Mouse (Mus musculus) cerebellum, postnatal 4 days (tissue): Measurements from ENCODE around the gene G6pc2.

Experiments used
- DNase-seq, 2 experiments: peaks; one replicate each; pipeline ENCODE4 v3.0.0; 2022; ENCODE audit warnings: low spot score in 2 of 2, mixed read lengths in 1 of 2

The G6pc2 gene

GRCm38 (mm10) chr2:69210773-69211172, at the start of gene G6pc2:
G6pc2 (plus strand) TSS chr2:69211073.
- DNase-seq = no peak

- DNase-seq = no peak
These were observed 40.3 kb upstream of the G6pc2 start for GRCm38 (mm10) chr2:69170395-69171077.

GRCm38 (mm10) chr2:69175296-69175695, 35.6 kb upstream of the G6pc2 start:
- DNase-seq = no peak

- no peak for DNase-seq
These were observed 31.2 kb upstream of the G6pc2 start for GRCm38 (mm10) chr2:69179721-69180120.

GRCm38 (mm10) chr2:69187990-69188389, 22.9 kb upstream of the G6pc2 start:
- no peak for DNase-seq

GRCm38 (mm10) chr2:69188732-69189131, 22.1 kb upstream of the G6pc2 start:
- no peak for DNase-seq

GRCm38 (mm10) chr2:69189222-69189621, 21.7 kb upstream of the G6pc2 start:
- DNase-seq = no peak

- no peak for DNase-seq
These were observed 19.8 kb upstream of the G6pc2 start for GRCm38 (mm10) chr2:69191059-69191458.

GRCm38 (mm10) chr2:69193555-69193954, 17.3 kb upstream of the G6pc2 start:
- no peak for DNase-seq

- DNase-seq = no peak
These were observed 5.7 kb upstream of the G6pc2 start for GRCm38 (mm10) chr2:69205185-69205584.

GRCm38 (mm10) chr2:69205791-69206351, 5.0 kb upstream of the G6pc2 start, which contains the start of gene Spc25:
Spc25 (minus strand) TSS chr2:69206194.
- peak; percentile 66 to 85 for DNase-seq

GRCm38 (mm10) chr2:69206523-69206922, 4.3 kb upstream of the G6pc2 start:
- DNase-seq = no peak

- DNase-seq = no peak
These were observed 1.2 kb upstream of the G6pc2 start for GRCm38 (mm10) chr2:69209684-69210083.

GRCm38 (mm10) chr2:69212652-69213051, 1.8 kb downstream of the G6pc2 start:
- no peak for DNase-seq

GRCm38 (mm10) chr2:69215242-69215641, 4.4 kb downstream of the G6pc2 start:
- no peak for DNase-seq

GRCm38 (mm10) chr2:69221868-69222416, 11.1 kb downstream of the G6pc2 start:
- no peak for DNase-seq

GRCm38 (mm10) chr2:69222815-69223214, 11.9 kb downstream of the G6pc2 start:
- DNase-seq = no peak

GRCm38 (mm10) chr2:69224724-69225123, 13.9 kb downstream of the G6pc2 start:
- DNase-seq = no peak

GRCm38 (mm10) chr2:69226876-69227275, 16.0 kb downstream of the G6pc2 start:
- DNase-seq = no peak

GRCm38 (mm10) chr2:69228635-69229034, 17.8 kb downstream of the G6pc2 start:
- DNase-seq = no peak

GRCm38 (mm10) chr2:69230137-69230536, 19.3 kb downstream of the G6pc2 start:
- DNase-seq = no peak

GRCm38 (mm10) chr2:69232101-69232500, 21.2 kb downstream of the G6pc2 start:
- DNase-seq = no peak

- no peak for DNase-seq
These were observed 24.3 kb downstream of the G6pc2 start for GRCm38 (mm10) chr2:69234976-69235678.
